Mouse (Mus musculus) adrenal gland, adult 2 months (tissue): ENCODE measurements at regions not wholly inside any gene's neighbourhood (a gene's known extent, or its start where the extent isn't known, plus 50 kb on each side); places are given as distances from the start of the nearest gene placed in this dataset.

Source experiments
- DNase-seq: peaks from one replicate; pipeline ENCODE4 v3.0.0; 2021

DNA sequence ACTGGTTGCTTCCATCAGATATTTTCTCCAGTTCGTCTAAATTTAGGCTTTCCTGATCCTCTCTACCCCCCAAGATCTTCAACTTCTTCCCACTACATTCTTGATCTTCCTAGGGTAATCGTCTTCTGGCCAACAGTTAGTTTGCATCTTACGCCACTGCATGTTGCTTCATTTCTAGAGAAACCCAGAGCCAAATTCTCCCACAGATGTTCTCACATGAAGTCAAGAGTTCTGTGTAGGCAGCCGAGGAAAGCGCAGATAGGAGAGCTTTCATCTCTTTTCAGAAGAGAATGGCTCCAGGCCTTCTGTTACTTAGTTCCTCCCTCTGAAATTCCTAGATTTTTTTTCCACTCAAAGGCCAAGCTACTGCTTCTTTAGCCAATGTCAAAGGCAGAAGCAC is 179.9 kb downstream of the Fgf10 start:
- DNase-seq = no peak

- no peak for DNase-seq
Measured at GRCm38 (mm10) chr13:118850708-118851107, 181.1 kb downstream of the Fgf10 start.

- DNase-seq = no peak
Measured at GRCm38 (mm10) chr13:118886339-118886810, 216.8 kb downstream of the Fgf10 start.

DNA sequence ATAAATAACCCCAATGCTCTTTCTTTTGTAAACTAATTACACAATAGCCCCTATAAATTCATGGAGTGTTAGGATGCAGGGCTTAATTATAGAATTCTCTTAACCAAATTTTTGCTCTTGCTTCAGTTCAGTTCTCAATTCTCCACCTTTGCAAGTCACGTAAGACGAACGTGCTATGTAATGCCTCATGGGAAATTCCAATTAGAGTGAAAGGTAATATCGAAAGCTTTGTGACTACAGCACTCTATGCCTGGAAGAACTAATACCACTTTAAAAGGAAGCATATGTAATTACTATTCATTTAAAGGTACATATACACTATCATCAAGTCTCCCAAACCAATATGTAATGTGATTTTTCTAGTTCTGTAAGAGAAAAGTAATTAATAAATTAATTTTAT is 225.5 kb downstream of the Fgf10 start:
- no peak for DNase-seq

GRCm38 (mm10) chr13:118901950-118902349 is 232.4 kb downstream of the Fgf10 start:
- no peak for DNase-seq

GRCm38 (mm10) chr13:118910351-118910750 is 240.8 kb downstream of the Fgf10 start:
- DNase-seq = no peak

DNA sequence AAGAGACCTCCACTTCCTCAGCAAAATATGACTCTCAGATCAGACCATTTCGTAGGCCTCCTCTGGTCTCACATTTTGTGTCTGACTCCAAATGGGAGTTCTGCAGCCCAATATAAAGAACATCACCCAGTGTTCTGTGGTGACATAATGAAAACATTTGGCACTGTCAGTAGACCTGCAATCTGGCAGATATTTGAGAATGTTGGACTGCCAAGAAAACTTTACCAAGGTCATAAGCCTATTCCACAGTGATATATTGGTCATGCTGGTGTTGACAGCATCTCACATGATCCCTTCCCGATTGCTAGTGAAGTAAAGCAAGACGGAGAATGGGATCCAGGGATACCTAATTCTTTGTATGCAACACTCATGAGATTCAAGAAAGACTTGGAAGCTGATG is 271.2 kb downstream of the Fgf10 start:
- DNase-seq = peak; percentile 6

- no peak for DNase-seq
Measured at GRCm38 (mm10) chr13:118966120-118966676, 296.6 kb downstream of the Fgf10 start.

DNA sequence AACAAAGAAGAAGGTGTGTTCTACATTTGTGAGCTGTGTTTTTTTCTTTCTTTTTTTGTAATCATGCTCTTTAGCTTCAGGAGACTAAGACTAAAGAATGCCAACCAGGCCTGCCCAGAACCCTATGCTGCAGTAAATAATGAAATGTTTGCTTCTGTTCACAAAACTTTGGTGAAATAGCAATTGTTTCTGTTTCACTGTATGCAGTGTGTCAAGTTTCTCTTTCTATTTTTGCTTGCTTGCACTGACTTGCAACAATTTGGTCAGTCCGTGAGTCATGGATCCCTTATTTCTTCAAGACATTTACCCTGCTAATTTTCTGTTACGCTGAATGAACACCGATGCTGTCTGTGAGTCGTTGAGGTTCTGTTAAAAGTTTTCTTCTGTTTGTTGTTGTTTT is 298.1 kb downstream of the Fgf10 start:
- DNase-seq = no peak

DNA sequence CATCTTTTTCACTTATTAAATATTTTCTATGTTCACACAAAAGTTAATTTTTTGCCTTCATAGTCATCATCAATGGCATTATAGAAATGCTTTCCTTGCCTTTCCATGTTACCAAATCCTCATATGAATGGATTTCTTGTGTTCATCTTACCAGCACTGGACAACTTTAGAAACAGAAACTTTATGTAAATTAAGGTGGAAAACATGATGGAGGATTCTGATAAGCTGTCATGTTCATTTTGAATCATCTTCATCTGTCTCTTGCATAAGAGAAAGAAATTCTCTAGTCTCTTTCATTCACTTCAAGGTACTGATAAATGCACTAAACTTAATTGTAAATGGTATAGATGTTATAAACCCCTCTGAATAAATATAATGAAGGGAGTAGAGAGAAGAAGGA is 305.4 kb downstream of the Fgf10 start:
- no peak for DNase-seq

- no peak for DNase-seq
Measured at GRCm38 (mm10) chr13:118975519-118975918, 305.9 kb downstream of the Fgf10 start.

GRCm38 (mm10) chr13:118979505-118979904 is 309.9 kb downstream of the Fgf10 start:
- no peak for DNase-seq

GRCm38 (mm10) chr13:118981196-118981810 is 311.7 kb downstream of the Fgf10 start:
- no peak for DNase-seq

DNA sequence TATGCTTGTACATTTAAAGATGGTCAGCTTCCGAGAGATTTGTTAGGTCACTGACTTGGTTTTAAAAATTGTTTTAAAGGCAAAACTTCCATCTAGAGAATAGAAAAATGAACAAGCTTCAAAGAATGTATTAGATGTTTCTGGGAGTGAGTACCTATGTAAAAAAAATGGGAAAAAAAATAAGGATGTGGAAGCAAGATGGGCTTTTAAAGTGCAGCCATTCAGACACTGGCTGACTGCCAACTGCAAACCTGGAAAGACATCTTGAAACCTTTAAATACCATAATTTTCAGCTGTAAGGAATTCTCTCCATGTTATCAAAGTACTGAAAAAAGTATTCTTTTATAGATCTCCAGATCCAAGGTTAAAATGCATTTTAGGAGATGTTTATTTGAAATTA is 315.7 kb downstream of the Fgf10 start:
- DNase-seq = no peak

DNA sequence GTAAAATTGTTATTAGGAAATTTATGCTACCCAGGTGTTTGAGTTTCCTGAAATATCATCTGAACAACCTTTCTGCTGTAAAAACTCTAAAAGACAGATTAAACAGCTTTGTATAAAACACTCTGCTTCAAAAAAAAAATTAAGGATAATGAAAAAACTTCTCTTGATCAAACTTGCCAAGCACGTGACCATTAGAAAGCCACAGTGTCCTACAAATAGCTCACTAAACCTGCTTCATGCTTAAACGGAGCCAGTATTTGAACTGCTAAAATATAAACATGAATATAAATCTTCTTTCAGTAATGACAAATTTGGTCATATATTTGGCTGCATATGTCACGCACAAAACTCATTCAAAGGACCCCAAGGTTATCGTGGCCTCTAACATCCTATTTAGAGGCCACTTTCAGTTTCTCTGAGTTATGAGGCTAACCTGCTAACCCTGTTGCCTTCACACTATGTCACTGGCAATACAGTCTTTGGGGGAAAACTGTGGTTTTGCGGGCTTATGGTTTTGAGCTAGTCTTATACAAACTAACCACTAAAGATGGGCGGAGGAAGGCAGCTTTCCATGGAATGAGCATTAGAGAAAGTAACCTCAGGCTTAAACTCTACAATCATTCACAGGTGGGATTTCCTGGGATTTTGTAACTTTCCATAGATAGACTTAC is 355.8 kb downstream of the Fgf10 start:
- DNase-seq = peak; percentile 1

DNA sequence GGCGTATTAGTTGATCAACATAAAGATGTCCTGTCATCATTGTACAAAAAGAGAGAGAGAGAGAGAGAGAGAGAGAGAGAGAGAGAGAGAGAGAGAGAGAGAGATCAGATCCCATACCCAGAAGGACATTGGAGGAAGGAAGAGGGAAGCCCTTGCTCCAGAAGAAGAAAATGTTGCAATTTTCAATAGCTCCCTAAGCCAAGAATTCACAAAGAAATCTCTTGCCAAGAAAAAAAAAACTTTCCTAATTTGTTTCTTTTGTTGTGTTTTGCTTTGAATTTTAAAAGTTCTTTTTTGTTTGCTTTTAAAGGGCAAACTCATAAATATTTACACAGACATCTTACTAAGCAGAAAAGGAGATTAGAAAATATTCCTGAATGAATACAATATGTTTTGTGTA is 370.0 kb downstream of the Fgf10 start:
- no peak for DNase-seq

DNA sequence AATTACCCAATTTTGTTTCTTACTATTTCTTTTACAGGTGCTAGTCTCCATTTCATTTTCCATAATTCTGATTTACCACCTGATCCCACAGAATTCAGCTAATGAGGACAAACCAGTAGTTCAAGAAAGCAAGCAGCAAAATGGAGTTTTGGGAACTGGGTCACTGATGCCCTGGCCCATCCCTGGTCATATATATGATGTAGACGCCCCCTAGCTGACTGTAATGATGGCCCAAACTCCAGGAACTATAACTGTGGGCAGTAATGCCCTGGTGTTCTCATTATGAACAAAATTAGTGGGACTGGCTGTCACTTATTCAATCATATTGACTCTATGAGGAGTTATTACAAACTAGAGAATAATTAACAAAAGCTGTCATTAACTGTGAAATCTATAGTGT is 375.5 kb downstream of the Fgf10 start:
- no peak for DNase-seq

DNA sequence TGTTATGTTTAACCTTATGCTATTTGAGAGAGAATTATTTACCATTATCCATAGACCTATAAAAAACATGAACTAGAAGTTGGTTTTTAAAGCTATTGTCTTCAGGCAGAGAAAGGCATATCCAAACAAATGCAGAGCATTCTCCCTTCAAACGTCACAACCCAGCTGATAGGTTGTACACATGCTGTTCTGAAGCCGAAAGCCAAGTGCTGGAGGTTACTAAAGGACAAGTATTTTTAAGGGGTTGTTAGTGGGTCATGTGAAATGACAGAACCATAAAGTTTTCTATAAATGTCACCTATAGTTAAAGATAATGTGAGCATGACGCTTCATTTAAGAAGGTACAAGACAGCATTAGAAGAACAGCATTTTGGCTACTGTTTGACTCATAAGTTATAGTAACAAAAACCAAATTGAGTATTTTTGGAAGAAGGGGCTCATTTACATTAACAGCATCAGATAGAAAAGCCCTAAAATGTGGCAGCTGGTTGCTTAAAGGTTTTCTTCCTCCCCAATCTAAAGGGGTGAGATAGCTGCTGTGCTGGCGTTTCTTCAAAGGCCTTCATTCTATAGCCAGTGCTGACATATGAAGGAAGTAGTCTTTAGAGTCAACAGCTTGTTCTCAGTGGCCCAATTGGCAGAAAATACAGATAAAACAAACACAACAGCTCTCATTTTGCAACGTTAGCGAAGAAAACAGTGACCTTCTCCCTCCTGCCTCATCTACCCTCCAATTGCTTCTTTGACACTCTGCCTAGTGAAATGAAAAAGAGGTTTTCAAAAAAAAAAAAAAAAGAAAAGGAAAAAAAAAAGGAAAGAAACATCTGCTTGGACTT is 359.4 kb upstream of the Paip1 start:
- DNase-seq = no peak

DNA sequence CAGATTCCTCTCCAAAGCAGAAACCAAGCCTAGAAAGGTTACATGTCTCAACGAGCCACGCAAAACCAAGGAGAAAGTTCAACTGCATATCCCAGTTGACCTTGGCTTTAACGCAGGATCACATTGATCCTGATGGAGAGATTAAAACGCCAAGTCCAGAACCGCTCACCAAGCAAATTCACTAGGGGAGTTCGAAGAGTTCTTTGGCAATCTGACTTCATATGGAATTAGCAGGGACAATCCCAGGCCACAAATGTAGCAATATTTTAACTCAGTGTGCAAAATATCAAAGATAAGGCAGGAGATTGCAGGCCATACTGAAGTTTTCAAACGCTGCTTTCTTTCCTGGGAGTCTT is 358.8 kb upstream of the Paip1 start:
- DNase-seq = no peak

DNA sequence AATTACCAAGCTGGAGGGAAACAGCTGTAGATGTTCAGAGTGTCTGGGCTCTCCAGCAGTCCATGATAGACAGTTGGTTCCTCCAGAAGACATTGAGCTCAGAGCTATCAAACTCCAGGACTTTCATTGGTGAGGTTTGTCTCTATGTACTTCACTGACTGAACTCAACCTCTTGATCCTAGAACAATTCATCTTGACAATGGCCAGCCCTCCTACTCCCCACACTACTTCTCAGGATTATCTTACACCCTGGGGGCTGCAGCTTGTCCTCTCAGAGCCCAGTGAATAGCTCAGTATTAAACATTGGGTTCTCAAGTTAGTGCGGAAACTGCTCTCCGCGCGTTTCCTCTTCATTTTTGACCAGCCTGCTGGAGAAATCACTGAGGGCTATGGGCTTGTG is 349.2 kb upstream of the Paip1 start:
- no peak for DNase-seq

DNA sequence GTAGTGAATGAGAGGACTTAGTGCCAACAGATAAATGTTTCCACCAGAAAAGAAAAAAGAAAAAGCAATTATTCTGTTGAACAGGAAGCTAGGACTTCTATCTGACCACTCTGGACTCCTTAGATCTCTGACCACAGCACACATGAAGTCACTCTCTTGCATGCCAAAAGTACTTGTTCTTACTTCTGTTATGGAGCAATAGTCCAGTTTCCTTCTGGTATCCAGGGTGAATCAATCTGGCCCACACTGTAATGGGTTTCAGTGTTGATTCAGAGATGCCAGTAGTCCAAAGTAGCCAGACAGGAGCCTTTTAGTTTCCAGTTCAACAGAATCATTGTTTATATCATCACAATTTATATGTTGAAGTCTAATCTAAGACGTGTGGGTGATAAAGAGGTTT is 346.7 kb upstream of the Paip1 start:
- no peak for DNase-seq

DNA sequence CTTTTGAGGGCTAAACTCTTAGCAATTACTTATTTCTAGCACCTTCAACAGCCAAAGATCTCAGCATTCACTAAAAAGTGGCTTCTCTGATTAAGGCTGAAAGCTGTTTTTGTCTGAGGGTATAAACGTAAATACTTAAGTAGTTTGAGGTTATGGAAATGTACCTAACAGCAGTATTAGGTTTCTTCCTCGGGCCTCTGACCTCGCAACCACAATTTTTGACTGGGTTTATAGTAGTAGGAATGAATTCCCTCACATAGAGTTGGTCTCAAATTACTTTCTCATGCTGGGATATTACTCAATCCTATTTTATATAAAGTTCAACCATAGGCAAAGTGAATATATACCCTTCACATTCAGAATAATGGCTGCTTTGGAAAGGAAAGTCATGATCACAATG is 310.5 kb upstream of the Paip1 start:
- no peak for DNase-seq

GRCm38 (mm10) chr13:119118382-119118781 is 310.0 kb upstream of the Paip1 start:
- DNase-seq = no peak
